Mouse (Mus musculus) midbrain, embryonic 15.5 days (tissue): Measurements from ENCODE around the gene Pafah2. TPM values are rescaled to one million over a fixed set of nuclear protein-coding genes. Genes with fewer than 3 reads are reported as not detected.

ENCODE experiments used
- ATAC-seq: fragments of 200-750 bp; cut with Nextera tagmentation; replicated peaks from 2 replicates; pipeline ENCODE4 v1.8.0; 2017; ENCODE audit warnings: moderate TSS enrichment
- H3K27ac ChIP-seq: fragments of 300-500 bp; sonication (generic); 2 replicates; pipeline ENCODE4 v1.5.1; 2015; ENCODE audit warnings: mild to moderate bottlenecking, inconsistent platforms
- H3K27me3 ChIP-seq: fragments of 300-500 bp; sonication (generic); replicated peaks from 2 replicates; pipeline ENCODE4 v1.6.1; 2015; ENCODE audit warnings: inconsistent platforms
- H3K36me3 ChIP-seq: fragments of 300-500 bp; sonication (generic); replicated peaks from 2 replicates; pipeline ENCODE4 v1.6.1; 2015; ENCODE audit warnings: inconsistent platforms
- H3K4me1 ChIP-seq: fragments of 300-500 bp; sonication (generic); 2 replicates; pipeline ENCODE4 v1.6.1; 2015; ENCODE audit warnings: inconsistent platforms
- H3K4me2 ChIP-seq: fragments of 300-500 bp; sonication (generic); 2 replicates; pipeline ENCODE4 v1.6.1; 2015; ENCODE audit warnings: inconsistent platforms, mild to moderate bottlenecking, moderate library complexity
- H3K4me3 ChIP-seq: fragments of 300-500 bp; sonication (generic); 2 replicates; pipeline ENCODE4 v1.5.1; 2015; ENCODE audit warnings: mild to moderate bottlenecking, inconsistent platforms
- H3K9ac ChIP-seq: fragments of 300-500 bp; sonication (generic); 2 replicates; pipeline ENCODE4 v1.6.1; 2015; ENCODE audit warnings: mild to moderate bottlenecking, inconsistent platforms
- H3K9me3 ChIP-seq: fragments of 300-500 bp; sonication (generic); 2 replicates; pipeline ENCODE4 v1.6.1; 2016; ENCODE audit warnings: inconsistent platforms
- WGBS: fragments of 180-500 bp; shearing (Covaris S2); methylation state at CpG from one replicate; pipeline ENCODE4 v1.1.7; 2015; ENCODE audit warnings: mixed read lengths; 5-methylcytosine and 5-hydroxymethylcytosine counted together
- polyA plus RNA-seq: library from polyadenylated mRNA; unstranded; fragments of >200 nt; fragmentation: Nextera tagmentation; extraction: Ambion mirVana; gene quantifications from 2 replicates; pipeline ENCODE4 v1.2.1, GENCODE M21; 2015

Gene Pafah2
- polyA plus RNA-seq, 1 experiment from 2014 or later = 8.0 TPM

DNA sequence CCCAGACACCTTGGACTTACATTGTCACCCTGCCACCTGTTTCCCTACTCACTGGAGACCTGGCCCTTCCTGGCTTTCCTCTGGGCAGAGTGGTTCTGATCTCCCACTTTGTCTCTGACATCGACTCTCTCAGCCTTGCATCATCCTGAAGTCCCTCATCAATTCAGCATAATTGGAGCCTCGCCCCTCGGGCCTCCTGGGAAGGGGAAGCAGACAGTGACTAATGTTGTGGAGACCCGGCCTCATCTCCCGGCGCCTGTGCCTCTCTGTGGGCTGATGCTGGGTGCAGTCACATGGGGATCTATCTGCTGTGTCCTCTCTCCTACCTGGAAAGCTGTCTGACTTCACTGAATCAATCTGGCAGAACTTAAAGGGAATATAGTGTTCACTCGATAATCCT lies 40.1 kb downstream of the Pafah2 start:
- Histone ChIP-seq H3K4me3 (no peak overlapping the region), H3K27me3 (no peaks in the 10 kb centered on the region), H3K27ac (peak overlapping the region; percentile 43), H3K9ac (no peak overlapping the region), H3K36me3 (no peaks in the 10 kb centered on the region), H3K9me3 (no peaks in the 10 kb centered on the region), H3K4me2 (no peak overlapping the region), H3K4me1 (peaks cover 13% of the 10 kb centered on the region)
- 51% methylated on average over 7 of the region's 7 CpGs for WGBS
- no peak for ATAC-seq

DNA sequence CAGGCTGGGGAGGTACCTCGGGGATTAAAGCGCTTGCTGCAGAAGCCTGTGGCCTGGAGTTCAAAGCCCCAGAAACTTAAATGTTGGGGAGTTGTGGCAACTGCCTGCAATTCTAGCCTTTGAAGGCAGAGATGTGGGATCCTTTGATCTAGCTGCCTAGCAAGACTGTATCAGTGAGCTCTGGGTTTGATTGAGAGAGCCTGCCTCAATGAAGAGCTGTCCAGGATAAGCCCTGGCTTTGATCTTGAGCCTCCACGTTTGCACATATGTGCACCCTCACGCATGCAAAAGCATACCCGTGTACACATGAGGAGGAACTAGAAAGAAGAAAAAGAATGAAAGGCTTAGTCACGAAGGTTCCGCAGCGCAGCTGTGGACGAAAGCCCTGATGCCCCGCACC lies 40.5 kb downstream of the Pafah2 start:
- Histone ChIP-seq H3K4me3 (no peak overlapping the region), H3K27ac (peak overlapping the region; percentile 43), H3K9me3 (no peaks in the 10 kb centered on the region), H3K9ac (no peak overlapping the region), H3K36me3 (no peaks in the 10 kb centered on the region), H3K27me3 (no peaks in the 10 kb centered on the region), H3K4me2 (peak overlapping the region; percentile 16; the same call in 1 of the 2 replicates), H3K4me1 (0 out of 2 replicates have a peak, but pooled peaks cover 9% of the 10 kb centered on the region)
- ATAC-seq = peak; percentile 52; the same call in 1 of the 2 replicates
- WGBS = 53% methylated on average over 10 of the region's 10 CpGs

DNA sequence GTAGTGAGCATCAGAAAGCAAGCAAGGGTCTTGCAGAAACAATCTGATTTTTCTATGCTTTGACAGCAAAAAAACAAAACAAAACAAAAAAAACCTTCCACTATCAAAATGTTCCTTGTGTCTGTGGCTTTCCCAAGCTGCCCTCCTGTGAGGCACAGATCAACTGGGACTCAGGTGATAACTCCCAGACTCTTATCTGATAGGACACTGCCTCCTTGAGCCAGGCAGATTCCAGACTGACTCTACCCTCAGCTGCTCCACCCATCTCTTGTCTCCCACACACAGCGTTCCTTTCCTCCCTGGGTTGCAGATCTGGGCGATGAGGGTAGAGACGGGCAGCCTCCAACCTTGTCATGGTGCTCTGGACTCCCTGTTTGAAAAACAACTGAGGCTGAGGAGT lies 43.0 kb downstream of the Pafah2 start:
- 0 out of 2 replicates have a peak, but pooled peaks cover 10% of the 10 kb centered on the region for H3K4me1 ChIP-seq
- H3K9me3 ChIP-seq = no peaks in the 10 kb centered on the region
- H3K36me3 ChIP-seq = no peaks in the 10 kb centered on the region
- H3K27me3 ChIP-seq = no peaks in the 10 kb centered on the region
- no peak overlapping the region for H3K27ac ChIP-seq
- no peak overlapping the region for H3K4me2 ChIP-seq
- no peak overlapping the region for H3K9ac ChIP-seq
- H3K4me3 ChIP-seq = no peak overlapping the region
- no peak for ATAC-seq
- 78% methylated on average over 3 of the region's 3 CpGs for WGBS

DNA sequence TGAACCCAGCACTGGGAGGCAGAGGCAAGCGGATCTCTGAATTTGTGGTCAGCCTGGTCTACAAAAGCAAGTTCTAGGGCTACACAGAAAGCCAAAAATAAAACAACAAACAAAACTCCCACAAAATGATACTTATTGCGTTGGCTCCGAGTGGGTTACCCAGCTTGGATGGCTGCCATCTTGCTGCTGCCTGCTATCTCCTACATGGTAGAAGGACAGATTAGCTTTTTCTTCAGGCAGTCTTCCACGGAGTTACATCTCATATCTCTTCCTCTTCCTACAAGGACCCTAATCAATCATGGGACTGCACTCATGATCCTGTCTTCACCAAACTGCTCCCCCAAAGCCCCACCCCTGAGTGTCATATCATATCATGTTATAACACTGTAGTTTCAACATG lies 43.8 kb downstream of the Pafah2 start:
- H3K27me3 ChIP-seq = no peaks in the 10 kb centered on the region
- H3K4me1 ChIP-seq = peaks cover 18% of the 10 kb centered on the region; the same call in 1 of the 2 replicates
- H3K9ac ChIP-seq = no peak overlapping the region
- no peaks in the 10 kb centered on the region for H3K9me3 ChIP-seq
- H3K4me3 ChIP-seq = no peak overlapping the region
- no peak for ATAC-seq
- H3K4me2 ChIP-seq = no peak overlapping the region
- H3K36me3 ChIP-seq = no peaks in the 10 kb centered on the region
- no peak overlapping the region for H3K27ac ChIP-seq
- 91% methylated on average over 4 of the region's 4 CpGs for WGBS

DNA sequence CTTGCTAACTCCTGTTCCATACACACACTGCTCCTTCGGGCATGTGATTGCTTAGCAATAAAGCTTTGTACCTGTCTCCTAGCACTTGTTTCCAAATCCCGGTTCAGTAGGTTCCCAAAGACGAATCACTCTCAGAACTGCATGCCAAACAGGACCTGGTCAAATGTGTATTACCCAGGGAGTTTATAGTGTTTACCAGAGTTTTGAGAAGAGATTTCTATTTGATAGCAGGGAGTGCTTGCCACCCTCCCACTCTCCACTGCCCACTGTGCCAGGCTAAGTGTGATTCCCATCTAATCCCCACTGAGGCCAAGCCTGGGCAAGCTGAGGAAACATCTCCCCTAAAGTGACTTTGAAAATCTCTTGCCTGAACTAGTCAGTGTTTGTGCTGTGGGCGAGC lies 46.1 kb downstream of the Pafah2 start:
- Histone ChIP-seq H3K4me1 (peaks cover 17% of the 10 kb centered on the region; the same call in 1 of the 2 replicates), H3K4me3 (no peak overlapping the region), H3K27me3 (no peaks in the 10 kb centered on the region), H3K9me3 (no peaks in the 10 kb centered on the region), H3K36me3 (no peaks in the 10 kb centered on the region), H3K9ac (no peak overlapping the region), H3K4me2 (no peak overlapping the region), H3K27ac (no peak overlapping the region)
- no peak for ATAC-seq
- 81% methylated on average over 4 of the region's 4 CpGs for WGBS

DNA sequence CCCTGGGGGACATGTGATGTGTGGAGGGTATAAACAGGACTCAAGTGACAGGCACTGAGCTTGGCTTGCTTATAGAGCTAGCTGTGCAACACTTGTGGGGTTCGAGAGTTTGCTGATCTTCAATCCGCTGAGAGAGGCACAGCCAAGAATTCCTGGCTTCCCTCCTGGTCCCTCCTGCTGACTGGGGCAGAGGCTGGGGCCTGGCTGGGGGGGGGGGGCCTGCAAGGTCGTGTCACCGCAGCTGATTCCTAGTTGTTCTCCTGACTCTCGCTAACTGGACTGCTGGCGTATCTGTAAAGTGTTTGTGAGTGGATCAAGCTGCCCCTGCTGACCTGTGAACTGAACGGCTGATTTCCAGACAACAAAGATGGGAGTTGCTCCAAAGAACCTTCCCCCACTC lies 47.5 kb downstream of the Pafah2 start:
- no peak overlapping the region for H3K4me3 ChIP-seq

DNA sequence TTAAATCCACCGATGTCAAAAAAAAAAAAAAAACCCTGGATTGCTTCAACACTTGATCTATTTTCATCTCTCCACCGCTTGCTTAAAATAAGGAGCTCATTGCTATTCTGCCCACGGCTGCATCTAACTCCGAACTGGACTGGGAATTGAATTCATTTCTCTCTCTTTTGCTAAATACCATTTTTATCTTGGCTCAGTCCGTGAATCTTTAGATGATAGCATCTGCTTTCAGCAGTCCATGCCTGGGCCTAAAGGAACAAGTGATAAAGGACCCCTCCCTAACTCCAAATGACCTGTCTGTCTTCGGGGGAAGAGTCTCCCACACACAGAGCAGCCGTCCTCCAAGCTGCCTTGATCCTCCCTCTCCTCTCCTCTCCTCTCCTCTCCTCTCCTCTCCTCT lies 48.8 kb downstream of the Pafah2 start:
- Histone ChIP-seq H3K36me3 (no peaks in the 10 kb centered on the region), H3K4me3 (no peak overlapping the region), H3K9ac (no peak overlapping the region), H3K9me3 (no peaks in the 10 kb centered on the region), H3K4me1 (peaks cover 38% of the 10 kb centered on the region), H3K4me2 (no peak overlapping the region), H3K27ac (peak overlapping the region; percentile 72), H3K27me3 (no peaks in the 10 kb centered on the region)
- 0 out of 2 replicates have a peak, but pooled peaks have one; percentile 26 for ATAC-seq
- 28% methylated on average over 7 of the region's 7 CpGs for WGBS

More for the DNA sequence above, 47.5 kb downstream of the Pafah2 start:
- ATAC-seq = no peak
- no peak overlapping the region for H3K9ac ChIP-seq
- no peak overlapping the region for H3K27ac ChIP-seq
- H3K27me3 ChIP-seq = no peaks in the 10 kb centered on the region
- H3K4me2 ChIP-seq = no peak overlapping the region
- peaks cover 25% of the 10 kb centered on the region for H3K4me1 ChIP-seq
- H3K36me3 ChIP-seq = no peaks in the 10 kb centered on the region
- H3K9me3 ChIP-seq = no peaks in the 10 kb centered on the region
- 42% methylated on average over 7 of the region's 7 CpGs for WGBS

DNA sequence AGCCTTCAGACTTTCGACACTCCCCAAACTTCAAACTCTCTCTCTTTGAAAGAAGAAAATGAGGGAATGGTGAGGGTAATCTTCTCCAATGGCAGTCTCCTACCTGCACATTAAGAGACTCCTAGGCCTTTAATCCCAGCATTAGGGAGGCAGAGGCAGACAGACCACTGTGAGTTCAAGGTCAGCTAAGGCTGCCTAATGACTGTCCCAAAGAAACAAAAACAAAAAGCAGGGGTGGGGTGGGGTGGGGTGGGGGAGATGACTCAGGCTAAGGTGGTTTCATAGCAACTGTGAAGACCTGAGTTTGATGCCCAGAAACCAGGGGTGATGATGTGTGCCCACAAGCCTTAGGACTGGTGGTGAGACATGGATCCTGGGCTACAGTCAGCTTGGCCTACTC lies 49.4 kb downstream of the Pafah2 start:
- WGBS = 43% methylated on average over 1 of the region's 1 CpGs
- H3K9ac ChIP-seq = no peak overlapping the region
- H3K36me3 ChIP-seq = no peaks in the 10 kb centered on the region
- no peak overlapping the region for H3K4me3 ChIP-seq
- no peaks in the 10 kb centered on the region for H3K9me3 ChIP-seq
- no peak overlapping the region for H3K4me2 ChIP-seq
- H3K27me3 ChIP-seq = no peaks in the 10 kb centered on the region
- peaks cover 44% of the 10 kb centered on the region for H3K4me1 ChIP-seq
- ATAC-seq = no peak
- H3K27ac ChIP-seq = peak overlapping the region; percentile 72

DNA sequence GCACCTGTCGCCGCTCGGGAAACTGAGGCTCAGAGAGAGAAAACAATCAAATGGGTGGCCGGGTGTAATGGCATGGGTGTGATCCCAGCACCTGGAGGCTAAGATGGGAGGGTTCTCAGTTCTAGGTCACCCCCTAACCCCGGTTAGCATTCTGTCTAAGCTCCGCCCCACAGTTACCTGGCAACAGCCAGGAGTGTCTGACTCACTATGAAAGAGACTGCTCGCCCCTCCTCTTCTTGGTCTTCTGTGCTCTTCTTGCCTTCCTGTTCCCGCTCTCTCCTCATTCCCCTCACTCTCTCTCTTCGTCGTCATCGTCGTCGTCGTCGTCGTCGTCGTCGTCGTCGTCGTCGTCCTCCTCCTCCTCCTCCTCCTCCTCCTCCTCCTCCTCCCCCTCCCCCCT lies 51.8 kb downstream of the Pafah2 start:
- Histone ChIP-seq H3K27me3 (no peaks in the 10 kb centered on the region), H3K4me1 (peaks cover 58% of the 10 kb centered on the region), H3K4me3 (no peak overlapping the region), H3K9me3 (no peaks in the 10 kb centered on the region), H3K4me2 (no peak overlapping the region), H3K36me3 (no peaks in the 10 kb centered on the region), H3K9ac (no peak overlapping the region), H3K27ac (no peak overlapping the region)
- 44% methylated on average over 23 of the region's 23 CpGs for WGBS
- ATAC-seq = no peak

DNA sequence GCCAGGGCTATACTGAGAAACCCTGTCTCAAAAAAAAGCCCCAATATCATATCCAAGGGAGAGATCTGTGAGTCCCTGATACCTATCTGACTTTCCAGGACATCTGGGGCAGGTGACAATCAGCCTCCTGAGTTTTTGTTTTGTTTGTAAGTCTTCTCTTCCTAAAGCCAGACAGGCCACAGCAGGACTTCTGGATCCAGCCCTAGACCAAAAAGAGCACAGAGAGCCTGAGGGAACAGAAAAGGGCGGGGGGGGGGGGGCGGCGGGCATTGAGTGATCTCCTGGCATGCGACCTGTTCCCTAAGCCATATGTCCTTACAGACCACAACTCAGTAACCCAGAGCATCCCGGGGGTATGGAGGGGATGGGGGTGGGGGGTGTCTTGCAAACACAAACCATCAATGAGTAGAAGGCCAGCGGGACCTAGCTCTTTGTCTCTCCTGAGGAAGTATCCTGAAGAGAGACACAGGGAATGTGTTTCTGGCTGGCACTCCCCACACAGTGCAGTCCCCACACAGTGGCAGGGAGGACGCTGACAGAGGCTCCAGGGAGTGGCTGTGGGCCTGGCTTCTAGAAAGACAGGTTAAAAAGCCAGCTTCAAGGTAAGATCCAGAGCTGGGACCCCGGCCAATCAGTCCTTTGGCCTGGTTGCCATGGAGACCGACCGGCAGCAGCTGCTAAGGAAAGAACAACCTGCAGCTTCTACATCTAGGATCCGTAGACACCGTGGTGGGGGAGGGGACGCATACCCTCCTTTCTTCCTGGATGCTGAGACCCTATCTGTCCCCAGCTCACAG lies 53.7 kb downstream of the Pafah2 start:
- no peaks in the 10 kb centered on the region for H3K36me3 ChIP-seq
- peaks cover 58% of the 10 kb centered on the region for H3K4me1 ChIP-seq
- no peaks in the 10 kb centered on the region for H3K27me3 ChIP-seq
- no peak overlapping the region for H3K4me3 ChIP-seq
- peak overlapping the region; percentile 97 for H3K27ac ChIP-seq
- H3K4me2 ChIP-seq = peak overlapping the region; percentile 26
- whole genome bisulfite sequencing = 24% methylated on average over 13 of the region's 13 CpGs
- no peaks in the 10 kb centered on the region for H3K9me3 ChIP-seq
- H3K9ac ChIP-seq = no peak overlapping the region
- peak; percentile 78 for ATAC-seq

DNA sequence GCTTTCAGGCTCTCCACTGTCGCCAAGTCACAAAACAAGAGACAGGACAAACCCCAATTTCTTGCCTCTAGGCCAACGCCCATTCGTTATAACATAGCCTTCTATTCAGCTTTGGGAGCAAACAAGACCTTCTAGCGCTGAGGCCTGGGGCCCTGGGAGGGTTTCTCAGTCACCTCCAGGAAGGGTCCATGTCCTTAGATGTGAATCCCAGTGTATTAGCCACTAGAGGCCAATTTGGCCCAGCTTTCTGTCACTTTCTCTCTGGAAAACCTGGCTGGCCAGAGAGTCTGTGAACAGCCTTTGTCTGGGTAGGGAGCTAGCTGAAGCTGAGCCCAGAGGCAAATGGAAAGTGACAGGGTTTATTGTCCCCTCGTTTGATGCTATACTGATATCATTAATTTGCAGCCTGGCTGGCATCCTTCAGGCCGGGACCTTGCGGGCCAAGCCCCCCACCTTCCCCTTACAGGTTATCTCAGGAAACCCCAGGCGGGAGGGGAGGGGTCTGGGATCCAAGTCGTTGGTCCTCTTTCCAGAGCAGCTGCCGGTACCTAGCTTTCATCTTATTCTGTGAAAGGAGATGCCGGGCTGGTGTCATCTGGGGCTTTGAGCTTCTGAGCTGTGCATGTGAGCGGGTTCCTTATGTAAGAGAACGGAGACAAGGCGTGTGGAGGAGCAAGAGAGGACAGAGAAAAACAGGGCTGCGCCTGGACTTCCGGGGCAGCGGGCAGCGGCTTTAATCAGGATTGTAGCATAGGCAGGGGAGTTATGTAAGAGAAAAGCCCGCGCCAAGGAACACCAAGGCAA lies 54.5 kb downstream of the Pafah2 start:
- 6% methylated on average over 20 of the region's 20 CpGs for WGBS
- peak overlapping the region; percentile 26 for H3K4me2 ChIP-seq
- peak; percentile 66 for ATAC-seq
- H3K9me3 ChIP-seq = no peaks in the 10 kb centered on the region
- H3K4me3 ChIP-seq = no peak overlapping the region
- no peaks in the 10 kb centered on the region for H3K36me3 ChIP-seq
- H3K9ac ChIP-seq = peak overlapping the region; percentile 18; the same call in 1 of the 2 replicates
- peak overlapping the region; percentile 97 for H3K27ac ChIP-seq
- no peaks in the 10 kb centered on the region for H3K27me3 ChIP-seq
- H3K4me1 ChIP-seq = peaks cover 55% of the 10 kb centered on the region

DNA sequence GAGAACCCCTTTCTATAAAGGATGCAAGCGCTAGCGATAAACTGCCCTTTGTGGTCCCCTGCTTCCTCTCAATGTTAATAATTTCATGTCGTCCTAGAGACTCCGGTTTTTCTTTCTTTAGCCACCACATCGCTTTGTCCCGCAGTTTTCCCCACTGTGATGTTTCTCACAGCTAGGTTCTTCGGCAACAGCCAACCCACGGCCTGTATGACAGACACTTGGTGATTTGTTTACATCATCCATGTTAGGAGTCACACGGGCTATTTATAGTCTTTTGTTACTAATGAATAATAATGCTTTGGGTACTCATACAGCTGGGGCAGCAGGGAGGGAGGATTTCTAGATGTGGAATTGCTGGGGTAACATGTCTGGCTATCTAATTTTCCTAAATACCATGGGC lies 55.4 kb downstream of the Pafah2 start:
- ATAC-seq = no peak
- Histone ChIP-seq H3K4me2 (no peak overlapping the region), H3K4me1 (peaks cover 49% of the 10 kb centered on the region), H3K27me3 (no peaks in the 10 kb centered on the region), H3K9me3 (no peaks in the 10 kb centered on the region), H3K4me3 (no peak overlapping the region), H3K36me3 (no peaks in the 10 kb centered on the region), H3K9ac (no peak overlapping the region), H3K27ac (peak overlapping the region; percentile 97)
- 50% methylated on average over 9 of the region's 9 CpGs for WGBS
